Mouse (Mus musculus) hindbrain, embryonic 11.5 days (tissue): ENCODE measurements around the gene Map6d1. TPM values are rescaled to one million over a fixed set of nuclear protein-coding genes. Genes with fewer than 3 reads are reported as not detected.

ENCODE experiments used
- ATAC-seq: fragments of 200-750 bp; cut with Nextera tagmentation; 2 replicates; pipeline ENCODE4 v1.8.0; 2017; ENCODE audit warnings: mild to moderate bottlenecking, moderate TSS enrichment, moderate library complexity; ENCODE audit not compliant: low FRiP score
- DNase-seq: peaks from one replicate; pipeline ENCODE4 v3.0.0-alpha.2; 2015; ENCODE audit warnings: low spot score
- H3K27ac ChIP-seq: fragments of 300-500 bp; sonication (generic); 2 replicates; pipeline ENCODE4 v1.5.1; 2014; ENCODE audit warnings: mild to moderate bottlenecking, low read depth, low read length
- H3K27me3 ChIP-seq: fragments of 300-500 bp; sonication (generic); 2 replicates; pipeline ENCODE4 v1.6.1; 2014; ENCODE audit warnings: mild to moderate bottlenecking, low read length, moderate library complexity, mixed read lengths; ENCODE audit not compliant: control insufficient read depth, insufficient read depth
- H3K36me3 ChIP-seq: fragments of 300-500 bp; sonication (generic); 2 replicates; pipeline ENCODE4 v1.6.1; 2014; ENCODE audit warnings: mild to moderate bottlenecking, low read length, moderate library complexity, mixed read lengths; ENCODE audit not compliant: control insufficient read depth, insufficient read depth
- H3K4me1 ChIP-seq: fragments of 300-500 bp; sonication (generic); replicated peaks from 2 replicates; pipeline ENCODE4 v1.6.1; 2014; ENCODE audit warnings: low read length, mixed read lengths; ENCODE audit not compliant: control insufficient read depth, insufficient read depth
- H3K4me2 ChIP-seq: fragments of 300-500 bp; sonication (generic); replicated peaks from 2 replicates; pipeline ENCODE4 v1.6.1; 2014; ENCODE audit warnings: mild to moderate bottlenecking, low read depth, low read length
- H3K4me3 ChIP-seq: fragments of 300-500 bp; sonication (generic); 2 replicates; pipeline ENCODE4 v1.5.1; 2014; ENCODE audit warnings: low read depth, low read length
- H3K9ac ChIP-seq: fragments of 300-500 bp; sonication (generic); 2 replicates; pipeline ENCODE4 v1.6.1; 2014; ENCODE audit warnings: low read depth, low read length
- H3K9me3 ChIP-seq: fragments of 300-500 bp; sonication (generic); 2 replicates; pipeline ENCODE4 v1.6.1; 2016; ENCODE audit warnings: low read length; ENCODE audit not compliant: control insufficient read depth
- WGBS: fragments of 180-500 bp; shearing (Covaris S2); extraction: QIAGEN DNeasy Blood & Tissue Kit; methylation state at CpG from one replicate; pipeline ENCODE4 v1.1.7; 2014; 5-methylcytosine and 5-hydroxymethylcytosine counted together
- polyA plus RNA-seq: library from polyadenylated mRNA; unstranded; fragments of >200 nt; fragmentation: Nextera tagmentation; extraction: Ambion mirVana; gene quantifications from 2 replicates; pipeline ENCODE4 v1.2.1, GENCODE M21; 2014

Gene Map6d1
- polyA plus RNA-seq, 1 experiment from 2014 or later: 1.7 TPM

DNA sequence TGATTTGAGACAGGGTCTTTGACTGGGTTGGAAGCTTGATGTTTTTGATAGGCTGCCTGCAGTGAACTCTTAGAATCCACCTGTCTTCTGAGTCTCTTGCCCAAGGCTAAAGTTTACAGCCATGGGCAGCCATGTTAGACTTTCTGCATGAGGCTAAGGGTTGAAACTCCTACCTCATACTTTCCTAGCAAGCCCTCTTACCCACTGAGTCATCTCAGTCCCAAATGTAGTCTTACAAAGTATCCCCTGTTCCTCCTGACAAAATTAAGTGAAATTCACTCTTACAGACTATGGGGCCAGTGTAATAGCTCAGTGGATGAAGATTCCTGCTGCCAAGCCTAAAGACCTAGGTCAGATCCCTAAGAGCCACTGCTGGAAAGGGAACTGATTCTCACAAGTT, 5.9 kb upstream of the Map6d1 start:
- Histone ChIP-seq H3K27me3 (no peaks in the 10 kb centered on the region), H3K4me1 (no peaks in the 10 kb centered on the region)
- DNase-seq: no peak

GRCm38 (mm10) chr16:20238646-20239045, 2.5 kb downstream of the Map6d1 start:
- Histone ChIP-seq H3K4me1 (no peaks in the 10 kb centered on the region), H3K9me3 (no peaks in the 10 kb centered on the region), H3K9ac (no peak overlapping the region), H3K27me3 (no peaks in the 10 kb centered on the region), H3K4me3 (no peak overlapping the region), H3K36me3 (no peaks in the 10 kb centered on the region), H3K27ac (no peak overlapping the region), H3K4me2 (no peak overlapping the region)
- no peak for DNase-seq
- WGBS: 89% methylated on average over 4 of the region's 4 CpGs
- ATAC-seq: no peak

More for the DNA sequence above, 5.9 kb upstream of the Map6d1 start:
- no peak for ATAC-seq
- no peaks in the 10 kb centered on the region for H3K36me3 ChIP-seq
- no peak overlapping the region for H3K4me3 ChIP-seq
- H3K9me3 ChIP-seq: no peaks in the 10 kb centered on the region
- H3K9ac ChIP-seq: no peak overlapping the region
- H3K4me2 ChIP-seq: no peak overlapping the region
- H3K27ac ChIP-seq: no peak overlapping the region

GRCm38 (mm10) chr16:20237426-20237825, 3.7 kb downstream of the Map6d1 start:
- Histone ChIP-seq H3K36me3 (no peaks in the 10 kb centered on the region), H3K27me3 (no peaks in the 10 kb centered on the region), H3K27ac (no peak overlapping the region), H3K4me1 (no peaks in the 10 kb centered on the region), H3K4me2 (no peak overlapping the region), H3K9ac (no peak overlapping the region), H3K4me3 (no peak overlapping the region), H3K9me3 (no peaks in the 10 kb centered on the region)
- 65% methylated on average over 4 of the region's 4 CpGs for WGBS
- DNase-seq: no peak
- ATAC-seq: no peak

- no peak overlapping the region for H3K9ac ChIP-seq
- H3K27me3 ChIP-seq: no peaks in the 10 kb centered on the region
- ATAC-seq (no peak), DNase-seq (no peak)
- no peaks in the 10 kb centered on the region for H3K4me1 ChIP-seq
- H3K36me3 ChIP-seq: no peaks in the 10 kb centered on the region; the same call in 1 of the 2 replicates
- WGBS: 62% methylated on average over 4 of the region's 4 CpGs
- no peak overlapping the region for H3K27ac ChIP-seq
- H3K4me2 ChIP-seq: no peak overlapping the region
- no peak overlapping the region for H3K4me3 ChIP-seq
- H3K9me3 ChIP-seq: no peaks in the 10 kb centered on the region
Measured at GRCm38 (mm10) chr16:20234406-20234805, 6.8 kb downstream of the Map6d1 start.

DNA sequence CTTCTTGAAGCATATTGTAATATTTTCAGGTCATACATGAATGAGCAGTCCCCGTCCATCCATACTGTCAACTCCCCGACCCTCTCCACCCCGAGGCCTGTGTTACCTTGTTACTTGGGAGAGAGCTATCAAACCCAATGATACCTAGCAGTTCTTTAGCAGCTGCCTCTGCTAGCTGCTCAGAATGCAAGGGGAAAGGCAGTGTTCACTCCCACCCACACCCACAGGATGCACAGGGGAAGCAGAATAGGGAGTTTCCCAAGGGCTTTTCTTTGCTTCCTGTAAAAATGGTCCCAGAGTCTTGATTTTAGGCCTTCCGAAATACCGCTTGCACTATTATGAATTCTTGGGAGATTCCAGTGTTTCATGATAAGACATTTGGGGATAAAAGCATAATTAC, 13.0 kb downstream of the Map6d1 start:
- no peak overlapping the region for H3K9ac ChIP-seq
- H3K4me3 ChIP-seq: no peak overlapping the region
- 97% methylated on average over 5 of the region's 5 CpGs for WGBS
- H3K36me3 ChIP-seq: peaks cover 15% of the 10 kb centered on the region
- DNase-seq (no peak), ATAC-seq (no peak)
- no peaks in the 10 kb centered on the region for H3K27me3 ChIP-seq
- no peak overlapping the region for H3K27ac ChIP-seq
- no peaks in the 10 kb centered on the region for H3K4me1 ChIP-seq
- H3K4me2 ChIP-seq: no peak overlapping the region
- no peaks in the 10 kb centered on the region for H3K9me3 ChIP-seq

GRCm38 (mm10) chr16:20227504-20227903, 13.7 kb downstream of the Map6d1 start:
- H3K36me3 ChIP-seq: peaks cover 21% of the 10 kb centered on the region
- H3K27ac ChIP-seq: no peak overlapping the region
- H3K4me3 ChIP-seq: no peak overlapping the region
- DNase-seq (no peak), ATAC-seq (no peak)
- H3K9ac ChIP-seq: no peak overlapping the region
- H3K4me2 ChIP-seq: no peak overlapping the region
- H3K9me3 ChIP-seq: no peaks in the 10 kb centered on the region
- no peaks in the 10 kb centered on the region for H3K27me3 ChIP-seq
- H3K4me1 ChIP-seq: no peaks in the 10 kb centered on the region
- WGBS: 89% methylated on average over 6 of the region's 6 CpGs

- no peak overlapping the region for H3K9ac ChIP-seq
- DNase-seq: no peak
- 91% methylated on average over 4 of the region's 4 CpGs for WGBS
- H3K4me3 ChIP-seq: no peak overlapping the region
- ATAC-seq: no peak
- no peak overlapping the region for H3K27ac ChIP-seq
- no peaks in the 10 kb centered on the region for H3K27me3 ChIP-seq
- no peaks in the 10 kb centered on the region for H3K4me1 ChIP-seq
- H3K4me2 ChIP-seq: no peak overlapping the region
- peaks cover 25% of the 10 kb centered on the region for H3K36me3 ChIP-seq
- no peaks in the 10 kb centered on the region for H3K9me3 ChIP-seq
Measured at GRCm38 (mm10) chr16:20226676-20227075, 14.5 kb downstream of the Map6d1 start.

- peaks cover 25% of the 10 kb centered on the region for H3K36me3 ChIP-seq
- ATAC-seq (no peak), DNase-seq (no peak)
- H3K4me2 ChIP-seq: no peak overlapping the region
- no peak overlapping the region for H3K27ac ChIP-seq
- H3K4me1 ChIP-seq: no peaks in the 10 kb centered on the region
- 98% methylated on average over 6 of the region's 6 CpGs for WGBS
- no peaks in the 10 kb centered on the region for H3K9me3 ChIP-seq
- no peaks in the 10 kb centered on the region for H3K27me3 ChIP-seq
- H3K9ac ChIP-seq: no peak overlapping the region
- H3K4me3 ChIP-seq: no peak overlapping the region
Measured at GRCm38 (mm10) chr16:20222726-20223125, 18.4 kb downstream of the Map6d1 start.

DNA sequence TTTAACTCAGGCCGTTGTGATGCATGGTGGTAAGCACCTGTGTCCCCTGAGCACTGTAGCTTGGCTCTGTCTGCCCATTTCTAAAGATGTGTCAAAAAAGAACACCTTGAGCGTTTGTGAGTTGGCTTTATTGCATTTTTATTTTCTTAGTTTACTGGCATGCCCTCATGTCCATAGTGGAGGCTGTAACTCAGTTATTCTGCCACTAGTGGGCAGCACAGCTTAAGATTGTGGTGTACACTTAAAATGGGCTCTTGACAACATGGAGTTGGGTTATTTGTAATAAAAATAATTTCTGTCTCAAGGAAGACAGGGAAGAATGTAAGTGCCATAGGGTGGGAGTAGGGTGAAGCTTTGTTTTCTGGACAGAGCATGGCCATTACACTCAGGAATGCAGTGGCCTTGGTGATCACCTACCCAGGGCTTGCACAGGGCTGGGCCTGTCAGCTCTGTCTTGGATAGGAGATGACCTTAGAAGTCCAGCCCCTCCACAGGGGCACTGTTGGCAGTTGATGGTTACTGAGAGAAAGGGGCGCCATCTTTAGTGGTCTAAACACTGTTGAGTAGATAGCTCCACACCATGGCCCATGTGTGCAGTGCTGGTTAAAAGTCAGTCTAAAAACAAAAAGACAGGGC, 27.4 kb downstream of the Map6d1 start:
- WGBS: 85% methylated on average over 3 of the region's 3 CpGs
- Histone ChIP-seq H3K4me2 (no peak overlapping the region), H3K9me3 (no peaks in the 10 kb centered on the region), H3K27ac (no peak overlapping the region), H3K4me1 (no peaks in the 10 kb centered on the region), H3K36me3 (peaks cover 13% of the 10 kb centered on the region), H3K4me3 (no peak overlapping the region), H3K27me3 (no peaks in the 10 kb centered on the region), H3K9ac (no peak overlapping the region)
- peak; percentile 69 for DNase-seq
- peak; percentile 38; the same call in 1 of the 2 replicates for ATAC-seq
